Comparison of ENCODE assay signal across 25 mouse cellular contexts in the genomic region with DNA sequence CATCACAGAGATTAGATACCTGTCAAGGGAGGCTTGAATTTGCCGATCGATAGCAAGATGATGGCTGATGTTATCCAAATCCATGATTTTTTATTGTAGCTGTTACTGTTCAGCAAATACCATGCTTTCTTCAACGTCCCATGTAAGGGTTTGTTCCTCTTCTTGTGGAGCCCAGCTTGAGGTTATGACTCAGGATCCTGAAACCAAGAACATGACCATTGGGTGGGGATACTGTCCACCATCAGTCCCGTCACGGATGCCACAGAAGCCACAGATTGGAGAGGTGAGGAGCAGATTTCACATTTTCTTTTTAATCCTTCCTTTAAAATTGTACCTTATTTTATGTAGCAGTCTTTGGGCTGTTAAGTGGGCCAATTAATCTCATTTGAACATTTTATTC.
"Had no signal": no experiment of that assay in that cellular context is flagged by ENCODE, and none has a peak within 500 bp of the region (broad histone marks: within the 10 kb centered on the region; RNA-seq: fewer than 3 reads in every experiment).

No protein-coding gene starts in this region.

- H3K9me3 ChIP-seq: heart, embryonic 10.5 days; heart, embryonic 12.5 days; hindbrain, embryonic 10.5 days; hindbrain, embryonic 12.5 days; intestine, embryonic 15.5 days; limb, embryonic 13.5 days; limb, embryonic 15.5 days; liver, embryonic 12.5 days had no signal

- H3K4me2 ChIP-seq: heart, embryonic 12.5 days; hindbrain, embryonic 12.5 days; hindbrain, embryonic 14.5 days; intestine, embryonic 15.5 days; limb, embryonic 13.5 days; limb, embryonic 15.5 days; liver, embryonic 12.5 days had no signal

- ATAC-seq: hindbrain, embryonic 16.5 days; inflammation-experienced regulatory T-cells, adult 6 months; intestine, embryonic 15.5 days; intestine, postnatal 0 days; liver, embryonic 12.5 days had no signal

- H3K4me1 ChIP-seq: intestine, embryonic 15.5 days; liver, embryonic 12.5 days had no signal

- DNase-seq: gastrocnemius, postnatal 14 days; gastrocnemius, postnatal 36 days; heart, adult 18-20 months; heart, postnatal 10 days; heart, postnatal 4 days; kidney, adult 18-20 months; kidney, adult 8-10 months; kidney, postnatal 10 days; kidney, postnatal 36 days; layer of hippocampus, adult 9-11 months; layer of hippocampus, postnatal 36 days; left cerebral cortex, postnatal 4 days had no signal

- H3K36me3 ChIP-seq: heart, embryonic 10.5 days; heart, embryonic 12.5 days; hindbrain, embryonic 10.5 days; hindbrain, embryonic 12.5 days; intestine, embryonic 15.5 days; limb, embryonic 13.5 days; limb, embryonic 15.5 days; liver, embryonic 12.5 days had no signal

- H3K27ac ChIP-seq: heart, embryonic 10.5 days; hindbrain, embryonic 10.5 days; hindbrain, embryonic 12.5 days; hindbrain, embryonic 14.5 days; intestine, embryonic 15.5 days; limb, embryonic 13.5 days; limb, embryonic 15.5 days; liver, embryonic 12.5 days; liver, embryonic 14.5 days had no signal

- H3K9ac ChIP-seq: heart, embryonic 12.5 days; hindbrain, embryonic 12.5 days; hindbrain, embryonic 14.5 days; intestine, embryonic 15.5 days; limb, embryonic 13.5 days; limb, embryonic 15.5 days; liver, embryonic 12.5 days; liver, embryonic 14.5 days had no signal

- H3K4me3 ChIP-seq: heart, embryonic 10.5 days; heart, embryonic 12.5 days; hindbrain, embryonic 10.5 days; hindbrain, embryonic 12.5 days; intestine, embryonic 15.5 days; limb, embryonic 13.5 days; limb, embryonic 15.5 days; liver, embryonic 12.5 days had no signal

- H3K27me3 ChIP-seq: heart, embryonic 12.5 days; hindbrain, embryonic 12.5 days; intestine, embryonic 15.5 days; limb, embryonic 13.5 days; limb, embryonic 15.5 days; liver, embryonic 12.5 days had no signal
